Mouse (Mus musculus) hindbrain, embryonic 15.5 days (tissue): ENCODE measurements around the gene Olfr47. TPM values are rescaled to one million over a fixed set of nuclear protein-coding genes. Genes with fewer than 3 reads are reported as not detected.
A peak's percentile ranks its signal among the peaks of the same experiment; 100 is the strongest.

ENCODE experiments used
- ATAC-seq: fragments of 200-750 bp; cut with Nextera tagmentation; 2 replicates; pipeline ENCODE4 v1.8.0; 2017; ENCODE audit warnings: low read depth, moderate number of reproducible peaks, moderate TSS enrichment; ENCODE audit not compliant: low FRiP score
- H3K27ac ChIP-seq: fragments of 300-500 bp; sonication (generic); replicated peaks from 2 replicates; pipeline ENCODE4 v1.5.1; 2015; ENCODE audit warnings: mild to moderate bottlenecking, inconsistent platforms
- H3K27me3 ChIP-seq: fragments of 300-500 bp; sonication (generic); 2 replicates; pipeline ENCODE4 v1.6.1; 2015; ENCODE audit warnings: control low read depth, inconsistent platforms
- H3K36me3 ChIP-seq: fragments of 300-500 bp; sonication (generic); 2 replicates; pipeline ENCODE4 v1.6.1; 2015; ENCODE audit warnings: control low read depth, inconsistent platforms
- H3K4me1 ChIP-seq: fragments of 300-500 bp; sonication (generic); replicated peaks from 2 replicates; pipeline ENCODE4 v1.6.1; 2015; ENCODE audit warnings: control low read depth, inconsistent platforms
- H3K4me2 ChIP-seq: fragments of 300-500 bp; sonication (generic); 2 replicates; pipeline ENCODE4 v1.6.1; 2015; ENCODE audit warnings: moderate library complexity, mild to moderate bottlenecking, inconsistent platforms
- H3K4me3 ChIP-seq: fragments of 300-500 bp; sonication (generic); 2 replicates; pipeline ENCODE4 v1.5.1; 2015; ENCODE audit warnings: mild to moderate bottlenecking, inconsistent platforms
- H3K9ac ChIP-seq: fragments of 300-500 bp; sonication (generic); 2 replicates; pipeline ENCODE4 v1.6.1; 2015; ENCODE audit warnings: inconsistent platforms
- H3K9me3 ChIP-seq: fragments of 300-500 bp; sonication (generic); 2 replicates; pipeline ENCODE4 v1.6.1; 2016; ENCODE audit warnings: control low read depth, inconsistent platforms
- WGBS: fragments of 180-500 bp; shearing (Covaris S2); methylation state at CpG from one replicate; pipeline ENCODE4 v1.1.7; 2015; 5-methylcytosine and 5-hydroxymethylcytosine counted together
- polyA plus RNA-seq: library from polyadenylated mRNA; unstranded; fragments of >200 nt; fragmentation: Nextera tagmentation; extraction: Ambion mirVana; gene quantifications from 2 replicates; pipeline ENCODE4 v1.2.1, GENCODE M21; 2015

Olfr47 gene
- polyA plus RNA-seq, 1 experiment from 2014 or later, result not detected

DNA sequence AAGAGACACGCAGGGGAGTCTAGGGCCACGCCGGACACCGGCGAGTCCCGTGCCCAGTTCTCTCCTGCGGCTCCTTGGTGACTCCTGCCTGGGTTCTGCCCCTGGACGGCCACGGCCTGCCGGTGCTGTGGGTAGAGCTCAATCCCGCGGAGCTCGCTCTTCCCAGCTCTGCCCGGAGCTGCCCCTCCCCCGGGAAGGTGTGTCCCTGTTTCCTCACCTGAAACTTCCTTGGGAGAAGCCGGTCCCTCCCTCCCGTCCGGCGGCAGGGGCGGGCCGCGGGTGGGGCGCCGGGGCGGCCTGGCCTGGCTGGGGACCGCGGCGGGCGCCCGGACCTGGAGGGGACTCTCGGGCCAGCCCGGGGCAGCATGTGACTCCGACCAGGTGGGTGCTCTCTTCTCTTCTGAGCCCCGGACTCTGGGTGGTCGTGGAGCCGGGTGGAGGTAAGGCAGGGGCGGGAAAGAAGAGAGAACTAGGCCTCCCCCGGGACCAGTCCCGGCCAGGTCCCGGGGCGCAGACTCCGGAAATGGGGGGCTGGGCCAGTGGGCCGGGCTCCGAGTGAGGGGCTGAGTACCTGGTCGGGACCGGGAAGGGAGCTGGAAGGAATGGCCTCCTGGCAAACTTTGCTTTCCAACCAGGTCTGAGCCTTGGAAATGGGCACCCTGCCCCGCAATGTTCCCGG is 34.2 kb downstream of the Olfr47 start, which contains the start of gene Arhgef5:
Gene Arhgef5 (plus strand): TSS at position 220 of the 679 bp plus-strand sequence.
- H3K4me3 ChIP-seq, result peak within 1 kb of the TSS; percentile 49
- H3K27ac ChIP-seq, result no peak within 1 kb of the TSS
- no peaks in the 10 kb centered on the region for H3K9me3 ChIP-seq
- ATAC-seq, result peak; percentile 74; the same call in 1 of the 2 replicates
- H3K4me2 ChIP-seq, result peak within 1 kb of the TSS; percentile 96
- peaks cover 9% of the 10 kb centered on the region for H3K4me1 ChIP-seq
- H3K9ac ChIP-seq, result peak within 1 kb of the TSS; percentile 45
- peaks cover 24% of the 10 kb centered on the region for H3K27me3 ChIP-seq
- 2% methylated on average over 43 of the region's 48 CpGs for WGBS
- H3K36me3 ChIP-seq, result no peaks in the 10 kb centered on the region

DNA sequence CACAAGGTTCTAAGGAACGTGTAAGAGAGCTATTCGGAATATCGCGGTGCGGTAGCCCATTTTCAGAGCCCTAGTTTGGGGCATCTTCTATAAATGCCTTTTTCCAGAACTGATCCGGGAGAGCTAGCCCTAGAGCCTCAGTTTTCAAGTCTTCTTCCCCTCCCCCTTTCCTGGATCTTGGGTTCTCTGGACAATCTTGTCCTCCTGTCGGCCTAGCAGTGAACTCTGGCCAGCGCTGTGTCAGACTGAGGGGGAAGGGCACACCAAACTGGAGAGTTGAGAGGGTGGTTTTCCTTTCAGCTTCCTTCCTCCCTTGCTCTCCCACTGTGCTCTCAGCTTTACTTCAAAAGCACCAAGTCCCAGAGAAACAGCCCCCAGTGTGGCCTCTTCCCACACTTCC is 35.0 kb downstream of the Olfr47 start:
- Histone ChIP-seq H3K36me3 (no peaks in the 10 kb centered on the region), H3K9me3 (no peaks in the 10 kb centered on the region), H3K4me2 (peak overlapping the region; percentile 96), H3K27me3 (peaks cover 24% of the 10 kb centered on the region), H3K4me3 (peak overlapping the region; percentile 49), H3K27ac (no peak overlapping the region), H3K9ac (no peak overlapping the region; the same call in 1 of the 2 replicates), H3K4me1 (peaks cover 9% of the 10 kb centered on the region)
- WGBS, result 7% methylated on average over 8 of the region's 8 CpGs
- no peak for ATAC-seq

DNA sequence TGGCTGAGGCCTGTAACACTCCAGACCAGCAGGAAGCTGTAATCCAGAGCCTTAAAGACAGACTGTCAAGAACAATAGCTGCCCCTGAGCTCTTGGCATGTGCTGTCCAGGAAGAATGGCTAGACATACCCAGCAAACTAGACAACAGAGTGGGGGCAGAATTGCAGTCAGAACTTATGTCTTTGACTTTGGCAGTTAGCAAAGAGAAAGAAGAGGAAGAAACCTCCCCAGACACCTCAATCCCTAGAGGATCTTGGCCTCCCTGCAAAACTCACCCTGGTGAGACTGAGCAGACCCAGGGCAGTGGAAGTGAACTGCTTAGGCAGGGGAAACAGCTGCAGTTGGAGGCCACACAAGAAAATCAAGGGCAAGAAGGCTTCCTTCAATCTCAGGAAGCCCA is 41.3 kb downstream of the Olfr47 start:
- no peaks in the 10 kb centered on the region for H3K9me3 ChIP-seq
- ATAC-seq, result no peak
- no peaks in the 10 kb centered on the region for H3K4me1 ChIP-seq
- no peak overlapping the region for H3K4me3 ChIP-seq
- no peaks in the 10 kb centered on the region for H3K36me3 ChIP-seq
- no peak overlapping the region for H3K4me2 ChIP-seq
- no peaks in the 10 kb centered on the region for H3K27me3 ChIP-seq
- H3K27ac ChIP-seq, result no peak overlapping the region
- no peak overlapping the region for H3K9ac ChIP-seq

DNA sequence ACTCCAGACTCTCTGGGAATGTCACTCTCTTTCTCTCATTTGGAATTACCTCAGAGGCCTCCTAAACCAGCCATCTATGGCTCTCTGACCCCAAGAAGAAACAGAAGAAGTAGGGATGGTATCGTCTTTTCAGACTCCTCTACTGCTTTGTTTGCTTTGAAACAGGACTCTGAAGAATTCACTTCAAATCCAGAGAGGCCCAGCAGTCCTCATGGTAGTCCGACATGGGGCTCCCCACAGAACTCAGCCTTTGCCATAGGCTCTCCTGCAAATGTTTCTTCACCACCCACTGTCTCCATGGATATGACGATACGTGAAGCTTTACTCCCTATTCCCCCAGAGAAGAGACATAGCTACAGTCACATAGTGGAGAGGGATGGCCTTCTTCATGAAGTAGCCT is 42.8 kb downstream of the Olfr47 start:
- Histone ChIP-seq H3K4me3 (no peak overlapping the region), H3K27ac (no peak overlapping the region), H3K9ac (no peak overlapping the region), H3K4me1 (no peaks in the 10 kb centered on the region), H3K9me3 (no peaks in the 10 kb centered on the region), H3K36me3 (no peaks in the 10 kb centered on the region), H3K27me3 (no peaks in the 10 kb centered on the region), H3K4me2 (no peak overlapping the region)
- ATAC-seq, result no peak
- 82% methylated on average over 4 of the region's 4 CpGs for WGBS

DNA sequence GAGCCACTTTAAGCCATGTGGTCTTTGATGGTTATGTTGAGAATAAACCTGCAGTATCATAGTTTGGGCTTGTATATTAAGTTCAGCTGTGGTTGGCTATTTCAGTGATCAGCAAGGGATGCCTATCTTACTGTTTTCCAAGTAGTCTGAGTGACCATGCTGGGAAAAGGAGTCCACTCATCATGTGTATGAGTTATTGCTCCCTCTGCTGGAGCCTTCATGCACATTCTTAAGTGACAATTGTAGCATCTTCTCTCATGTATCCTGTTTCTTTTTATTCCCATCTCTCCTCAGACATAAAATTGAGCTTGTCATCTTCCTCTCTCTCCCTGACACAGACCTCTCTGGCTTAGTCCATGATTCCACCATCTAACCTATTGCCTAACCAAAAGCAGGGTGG is 46.9 kb downstream of the Olfr47 start:
- H3K9me3 ChIP-seq, result no peaks in the 10 kb centered on the region
- ATAC-seq, result no peak
- H3K4me1 ChIP-seq, result no peaks in the 10 kb centered on the region
- H3K4me2 ChIP-seq, result no peak overlapping the region
- H3K4me3 ChIP-seq, result no peak overlapping the region
- H3K36me3 ChIP-seq, result no peaks in the 10 kb centered on the region
- H3K27me3 ChIP-seq, result no peaks in the 10 kb centered on the region
- no peak overlapping the region for H3K9ac ChIP-seq
- H3K27ac ChIP-seq, result no peak overlapping the region

DNA sequence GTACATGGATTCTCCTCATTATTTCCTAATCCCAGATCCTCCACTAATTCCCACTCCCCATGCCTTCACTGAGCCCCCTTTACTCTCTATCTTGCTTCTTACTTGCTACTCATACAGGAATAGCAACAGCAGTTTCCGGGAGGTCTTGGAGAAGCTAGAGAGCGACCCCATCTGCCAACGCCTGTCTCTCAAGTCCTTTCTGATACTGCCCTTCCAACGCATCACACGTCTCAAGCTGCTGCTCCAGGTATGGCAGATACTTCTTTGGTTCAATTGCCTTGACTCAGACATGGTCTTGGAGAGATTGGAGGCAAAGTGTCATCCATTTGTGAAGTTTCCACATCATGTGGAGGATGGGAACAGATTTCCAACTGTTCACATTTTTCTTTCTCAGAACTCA is 49.2 kb downstream of the Olfr47 start:
- Histone ChIP-seq H3K27me3 (no peaks in the 10 kb centered on the region), H3K36me3 (no peaks in the 10 kb centered on the region), H3K9ac (no peak overlapping the region), H3K4me2 (no peak overlapping the region), H3K9me3 (no peaks in the 10 kb centered on the region), H3K4me3 (no peak overlapping the region), H3K27ac (no peak overlapping the region), H3K4me1 (no peaks in the 10 kb centered on the region)
- no peak for ATAC-seq
- WGBS, result 93% methylated on average over 5 of the region's 5 CpGs

Other genes starting within 250 kb of the Olfr47 start
- gene Olfr441, start 125.2 kb upstream of the Olfr47 start, polyA plus RNA-seq, result not detected in 2 replicates
- gene Olfr237-ps1, start 85.0 kb upstream of the Olfr47 start, polyA plus RNA-seq, result not detected in 2 replicates
- not detected in 2 replicates for gene Olfr437, start 68.2 kb upstream of the Olfr47 start, polyA plus RNA-seq
- not detected in 2 replicates for gene Olfr13, start 59.4 kb upstream of the Olfr47 start, polyA plus RNA-seq
- not detected in 2 replicates for gene Olfr435, start 34.4 kb upstream of the Olfr47 start, polyA plus RNA-seq
- gene Olfr434, start 18.5 kb upstream of the Olfr47 start, polyA plus RNA-seq, result not detected in 2 replicates
- gene Arhgef5, start 34.1 kb downstream of the Olfr47 start, polyA plus RNA-seq, result 2.4 and 2.5 TPM in 2 replicates
- gene Nobox, start 78.0 kb downstream of the Olfr47 start, polyA plus RNA-seq, result not detected in 2 replicates